Mouse (Mus musculus) forebrain, embryonic 12.5 days (tissue): ENCODE data around the gene Swsap1. TPM values are rescaled to one million over a fixed set of nuclear protein-coding genes. Genes with fewer than 3 reads are reported as not detected.

Experiments
- ATAC-seq: fragments of 200-750 bp; cut with Nextera tagmentation; 2 replicates; pipeline ENCODE4 v1.8.0; 2017; ENCODE audit warnings: moderate TSS enrichment; ENCODE audit not compliant: low FRiP score
- H3K27ac ChIP-seq: fragments of 300-500 bp; sonication (generic); 2 replicates; pipeline ENCODE4 v1.5.1; 2016; ENCODE audit warnings: mild to moderate bottlenecking
- H3K27me3 ChIP-seq: fragments of 300-500 bp; sonication (generic); 2 replicates; pipeline ENCODE4 v1.6.1; 2016; ENCODE audit warnings: mild to moderate bottlenecking
- H3K36me3 ChIP-seq: fragments of 300-500 bp; sonication (generic); replicated peaks from 2 replicates; pipeline ENCODE4 v1.6.1; 2016; ENCODE audit warnings: mild to moderate bottlenecking
- H3K4me1 ChIP-seq: fragments of 300-500 bp; sonication (generic); 2 replicates; pipeline ENCODE4 v1.6.1; 2016
- H3K4me2 ChIP-seq: fragments of 300-500 bp; sonication (generic); 2 replicates; pipeline ENCODE4 v1.6.1; 2016; ENCODE audit warnings: mild to moderate bottlenecking, moderate library complexity
- H3K4me3 ChIP-seq: fragments of 300-500 bp; sonication (generic); replicated peaks from 2 replicates; pipeline ENCODE4 v1.5.1; 2016; ENCODE audit warnings: mild to moderate bottlenecking
- H3K9ac ChIP-seq: fragments of 300-500 bp; sonication (generic); 2 replicates; pipeline ENCODE4 v1.6.1; 2016; ENCODE audit warnings: mild to moderate bottlenecking
- H3K9me3 ChIP-seq: fragments of 300-500 bp; sonication (generic); 2 replicates; pipeline ENCODE4 v1.6.1; 2016
- WGBS: fragments of 180-500 bp; shearing (Covaris S2); methylation state at CpG from one replicate; pipeline ENCODE4 v1.1.7; 2016; 5-methylcytosine and 5-hydroxymethylcytosine counted together
- polyA plus RNA-seq: library from polyadenylated mRNA; unstranded; fragments of >200 nt; fragmentation: Nextera tagmentation; extraction: Ambion mirVana; gene quantifications from 2 replicates; pipeline ENCODE4 v1.2.1, GENCODE M21; 2016

The Swsap1 gene
- polyA plus RNA-seq, 1 experiment from 2014 or later, result 7.4 TPM

- peaks cover 16% of the 10 kb centered on the region for H3K4me1 ChIP-seq
- H3K9ac ChIP-seq, result no peak overlapping the region
- no peaks in the 10 kb centered on the region for H3K27me3 ChIP-seq
- ATAC-seq, result no peak
- H3K4me2 ChIP-seq, result no peak overlapping the region
- no peaks in the 10 kb centered on the region for H3K9me3 ChIP-seq
- H3K36me3 ChIP-seq, result peaks cover 4% of the 10 kb centered on the region
- WGBS, result 100% methylated on average over 1 of the region's 1 CpGs
- no peak overlapping the region for H3K27ac ChIP-seq
- no peak overlapping the region for H3K4me3 ChIP-seq
Observed at GRCm38 (mm10) chr9:21925506-21925905, 30.0 kb upstream of the Swsap1 start.

- Histone ChIP-seq H3K27me3 (no peaks in the 10 kb centered on the region), H3K36me3 (peaks cover 4% of the 10 kb centered on the region), H3K9me3 (no peaks in the 10 kb centered on the region), H3K9ac (peak overlapping the region; percentile 67), H3K4me3 (peak overlapping the region; percentile 49; the same call in 1 of the 2 replicates), H3K4me1 (peaks cover 16% of the 10 kb centered on the region), H3K27ac (no peak overlapping the region), H3K4me2 (peak overlapping the region; percentile 61)
- 79% methylated on average over 6 of the region's 6 CpGs for WGBS
- ATAC-seq, result no peak
Observed at GRCm38 (mm10) chr9:21926155-21926554, 29.4 kb upstream of the Swsap1 start.

- ATAC-seq, result 0 out of 2 replicates have a peak, but pooled peaks have one; percentile 2
- 3% methylated on average over 6 of the region's 6 CpGs for WGBS
- Histone ChIP-seq H3K4me3 (peak overlapping the region; percentile 49), H3K4me2 (peak overlapping the region; percentile 61), H3K36me3 (peaks cover 4% of the 10 kb centered on the region), H3K4me1 (peaks cover 16% of the 10 kb centered on the region), H3K9ac (peak overlapping the region; percentile 67), H3K9me3 (no peaks in the 10 kb centered on the region), H3K27me3 (no peaks in the 10 kb centered on the region; the same call in 1 of the 2 replicates), H3K27ac (peak overlapping the region; percentile 33; the same call in 1 of the 2 replicates)
Observed at GRCm38 (mm10) chr9:21926784-21927183, 28.8 kb upstream of the Swsap1 start.

GRCm38 (mm10) chr9:21927208-21927753 lies 28.3 kb upstream of the Swsap1 start, which contains the start of the genes Ccdc159 and Tmem205:
Gene Ccdc159, plus strand, starts transcription at chr9:21927471.
Gene Tmem205, minus strand, starts transcription at chr9:21927556.
- H3K4me2 ChIP-seq, result peak within 1 kb of the TSS; percentile 61
- peaks cover 16% of the 10 kb centered on the region for H3K4me1 ChIP-seq
- WGBS, result under 1% methylated on average over 28 of the region's 28 CpGs
- peaks cover 4% of the 10 kb centered on the region for H3K36me3 ChIP-seq
- H3K9ac ChIP-seq, result peak within 1 kb of the TSS; percentile 67
- no peaks in the 10 kb centered on the region for H3K9me3 ChIP-seq
- peak; percentile 98 for ATAC-seq
- H3K27ac ChIP-seq, result peak within 1 kb of the TSS; percentile 60; the same call in 1 of the 2 replicates
- peak within 1 kb of the TSS; percentile 49 for H3K4me3 ChIP-seq
- no peaks in the 10 kb centered on the region; the same call in 1 of the 2 replicates for H3K27me3 ChIP-seq

GRCm38 (mm10) chr9:21929208-21929607 lies 26.3 kb upstream of the Swsap1 start:
- H3K4me2 ChIP-seq, result no peak overlapping the region
- ATAC-seq, result no peak
- peaks cover 3% of the 10 kb centered on the region; the same call in 1 of the 2 replicates for H3K27me3 ChIP-seq
- WGBS, result 87% methylated on average over 3 of the region's 3 CpGs
- H3K4me3 ChIP-seq, result no peak overlapping the region
- peaks cover 16% of the 10 kb centered on the region for H3K4me1 ChIP-seq
- no peak overlapping the region for H3K27ac ChIP-seq
- H3K36me3 ChIP-seq, result peaks cover 3% of the 10 kb centered on the region
- no peaks in the 10 kb centered on the region for H3K9me3 ChIP-seq
- H3K9ac ChIP-seq, result no peak overlapping the region

GRCm38 (mm10) chr9:21932006-21932405 lies 23.5 kb upstream of the Swsap1 start:
- Histone ChIP-seq H3K27ac (no peak overlapping the region), H3K9ac (no peak overlapping the region), H3K4me3 (no peak overlapping the region), H3K9me3 (no peaks in the 10 kb centered on the region), H3K4me2 (no peak overlapping the region), H3K27me3 (peaks cover 7% of the 10 kb centered on the region; the same call in 1 of the 2 replicates), H3K4me1 (peaks cover 5% of the 10 kb centered on the region; the same call in 1 of the 2 replicates), H3K36me3 (no peaks in the 10 kb centered on the region)
- ATAC-seq, result no peak
- WGBS, result 65% methylated on average over 2 of the region's 2 CpGs

- no peaks in the 10 kb centered on the region for H3K9me3 ChIP-seq
- no peak overlapping the region for H3K4me2 ChIP-seq
- no peaks in the 10 kb centered on the region for H3K36me3 ChIP-seq
- no peak overlapping the region for H3K27ac ChIP-seq
- 58% methylated on average over 12 of the region's 12 CpGs for whole genome bisulfite sequencing
- peaks cover 7% of the 10 kb centered on the region; the same call in 1 of the 2 replicates for H3K27me3 ChIP-seq
- H3K4me3 ChIP-seq, result no peak overlapping the region
- no peak for ATAC-seq
- H3K9ac ChIP-seq, result no peak overlapping the region
- H3K4me1 ChIP-seq, result peaks cover 9% of the 10 kb centered on the region
Observed at GRCm38 (mm10) chr9:21932445-21933137, 23.0 kb upstream of the Swsap1 start.

- Histone ChIP-seq H3K4me3 (no peak overlapping the region), H3K9ac (no peak overlapping the region), H3K27ac (no peak overlapping the region), H3K27me3 (peaks cover 7% of the 10 kb centered on the region; the same call in 1 of the 2 replicates), H3K4me2 (no peak overlapping the region), H3K9me3 (no peaks in the 10 kb centered on the region), H3K36me3 (no peaks in the 10 kb centered on the region), H3K4me1 (peaks cover 17% of the 10 kb centered on the region)
- WGBS, result 91% methylated on average over 12 of the region's 12 CpGs
- ATAC-seq, result no peak
Observed at GRCm38 (mm10) chr9:21934021-21934420, 21.5 kb upstream of the Swsap1 start.

GRCm38 (mm10) chr9:21935466-21936131 lies 20.0 kb upstream of the Swsap1 start:
- peaks cover 7% of the 10 kb centered on the region; the same call in 1 of the 2 replicates for H3K27me3 ChIP-seq
- WGBS, result 89% methylated on average over 7 of the region's 7 CpGs
- H3K4me1 ChIP-seq, result peaks cover 17% of the 10 kb centered on the region
- ATAC-seq, result no peak
- H3K4me2 ChIP-seq, result no peak overlapping the region
- no peak overlapping the region for H3K9ac ChIP-seq
- H3K36me3 ChIP-seq, result peaks cover 4% of the 10 kb centered on the region; the same call in 1 of the 2 replicates
- H3K4me3 ChIP-seq, result no peak overlapping the region
- H3K9me3 ChIP-seq, result no peaks in the 10 kb centered on the region
- no peak overlapping the region for H3K27ac ChIP-seq

GRCm38 (mm10) chr9:21936692-21937570 lies 18.6 kb upstream of the Swsap1 start, which contains the start of gene Plppr2:
Gene Plppr2, plus strand, starts transcription at chr9:21937033.
- peak; percentile 97 for ATAC-seq
- H3K4me1 ChIP-seq, result peaks cover 17% of the 10 kb centered on the region
- WGBS, result 2% methylated on average over 43 of the region's 43 CpGs
- H3K4me3 ChIP-seq, result peak within 1 kb of the TSS; percentile 68
- H3K9me3 ChIP-seq, result no peaks in the 10 kb centered on the region
- 0 out of 2 replicates have a peak, but pooled peaks cover 7% of the 10 kb centered on the region for H3K27me3 ChIP-seq
- peaks cover 14% of the 10 kb centered on the region for H3K36me3 ChIP-seq
- H3K9ac ChIP-seq, result peak within 1 kb of the TSS; percentile 81
- H3K27ac ChIP-seq, result peak within 1 kb of the TSS; percentile 75
- peak within 1 kb of the TSS; percentile 87 for H3K4me2 ChIP-seq

- ATAC-seq, result peak; percentile 12; the same call in 1 of the 2 replicates
- H3K27ac ChIP-seq, result no peak overlapping the region
- H3K4me2 ChIP-seq, result peak overlapping the region; percentile 87
- H3K9ac ChIP-seq, result peak overlapping the region; percentile 81; the same call in 1 of the 2 replicates
- peaks cover 14% of the 10 kb centered on the region for H3K36me3 ChIP-seq
- peak overlapping the region; percentile 68 for H3K4me3 ChIP-seq
- peaks cover 17% of the 10 kb centered on the region for H3K4me1 ChIP-seq
- no peaks in the 10 kb centered on the region for H3K9me3 ChIP-seq
- 76% methylated on average over 4 of the region's 4 CpGs for WGBS
- 0 out of 2 replicates have a peak, but pooled peaks cover 4% of the 10 kb centered on the region for H3K27me3 ChIP-seq
Observed at GRCm38 (mm10) chr9:21937711-21938175, 17.8 kb upstream of the Swsap1 start.
